Mouse (Mus musculus) induced T-regulatory cell, adult 2 months (primary cell): Measurements from ENCODE around the gene Aldh1a2.
A peak's percentile ranks its signal among the peaks of the same experiment; 100 is the strongest.

Experiments
- DNase-seq: peaks from one replicate; pipeline ENCODE4 v3.0.0-alpha.2; 2012; ENCODE audit warnings: low read depth

Gene Aldh1a2

DNA sequence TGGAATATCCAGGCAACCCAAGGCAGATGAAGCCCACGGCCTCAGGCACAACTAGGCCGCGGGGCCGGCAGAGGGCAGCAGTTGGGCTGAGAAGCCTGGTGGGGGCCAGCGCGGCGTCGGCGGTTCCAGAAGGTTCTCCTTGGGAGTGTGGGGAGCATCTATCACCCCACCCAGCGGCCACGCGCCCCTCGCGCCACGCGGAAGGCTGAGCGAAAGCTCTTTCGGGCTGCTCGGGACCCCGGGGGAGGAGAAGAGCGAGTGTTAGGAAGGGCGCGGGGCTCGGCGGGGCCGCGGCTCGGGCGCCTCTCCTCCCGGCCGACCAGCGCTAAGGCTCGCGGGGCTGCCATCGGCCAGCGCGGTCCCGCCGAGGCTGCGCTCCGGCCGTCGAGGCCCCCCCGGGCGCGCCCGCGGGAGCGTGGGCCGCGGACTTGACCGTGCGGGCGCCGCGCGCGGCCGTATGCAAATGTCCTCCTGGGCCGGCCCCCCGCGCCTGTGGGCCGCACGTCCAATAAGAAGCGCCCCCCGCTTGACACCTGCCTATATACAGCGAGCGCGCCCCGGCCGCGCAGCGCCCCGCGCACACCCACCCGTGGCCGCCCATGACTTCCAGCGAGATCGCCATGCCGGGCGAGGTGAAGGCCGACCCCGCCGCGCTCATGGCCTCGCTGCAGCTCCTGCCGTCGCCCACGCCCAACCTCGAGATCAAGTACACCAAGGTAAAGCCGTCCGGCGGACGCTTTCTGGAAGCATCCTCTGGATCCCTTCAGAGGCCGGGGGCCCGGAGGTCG lies at the start of gene Aldh1a2:
TSS of gene Aldh1a2 (plus strand) at position 542 of the 788 bp plus-strand sequence.
- DNase-seq = peak; percentile 40

DNA sequence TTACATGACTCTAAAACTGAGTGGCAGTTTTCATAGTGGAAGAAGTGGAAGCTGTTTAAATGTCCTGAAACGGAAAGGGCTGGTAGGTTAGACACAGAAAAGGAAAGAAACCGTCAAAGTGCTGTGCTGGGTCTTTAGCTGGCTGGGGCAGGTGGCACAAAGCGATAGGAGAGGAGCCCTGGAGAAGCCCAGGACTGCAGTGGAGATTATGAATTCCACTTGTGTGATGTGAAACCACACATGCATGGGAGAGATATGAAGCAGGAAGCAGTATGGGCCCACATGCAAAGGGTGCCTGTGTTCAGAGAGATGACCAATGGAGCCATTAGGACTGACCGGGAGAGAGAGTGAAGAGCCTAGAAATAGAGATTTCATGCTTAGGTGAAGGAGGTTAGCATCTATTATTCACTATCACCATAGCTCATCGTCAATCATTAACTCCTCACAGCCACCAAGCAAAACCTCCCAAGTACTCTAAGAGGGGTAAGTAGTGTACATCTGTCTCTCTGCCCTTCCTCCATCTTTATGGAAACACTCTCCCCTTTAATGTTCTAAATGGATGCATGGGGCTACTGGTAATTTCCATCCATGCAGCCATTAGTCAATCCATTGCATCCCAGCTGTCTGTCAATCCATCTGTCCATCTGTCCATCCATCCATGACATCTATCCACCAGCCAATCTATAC lies 49.4 kb upstream of the Aldh1a2 start:
- DNase-seq = no peak

DNA sequence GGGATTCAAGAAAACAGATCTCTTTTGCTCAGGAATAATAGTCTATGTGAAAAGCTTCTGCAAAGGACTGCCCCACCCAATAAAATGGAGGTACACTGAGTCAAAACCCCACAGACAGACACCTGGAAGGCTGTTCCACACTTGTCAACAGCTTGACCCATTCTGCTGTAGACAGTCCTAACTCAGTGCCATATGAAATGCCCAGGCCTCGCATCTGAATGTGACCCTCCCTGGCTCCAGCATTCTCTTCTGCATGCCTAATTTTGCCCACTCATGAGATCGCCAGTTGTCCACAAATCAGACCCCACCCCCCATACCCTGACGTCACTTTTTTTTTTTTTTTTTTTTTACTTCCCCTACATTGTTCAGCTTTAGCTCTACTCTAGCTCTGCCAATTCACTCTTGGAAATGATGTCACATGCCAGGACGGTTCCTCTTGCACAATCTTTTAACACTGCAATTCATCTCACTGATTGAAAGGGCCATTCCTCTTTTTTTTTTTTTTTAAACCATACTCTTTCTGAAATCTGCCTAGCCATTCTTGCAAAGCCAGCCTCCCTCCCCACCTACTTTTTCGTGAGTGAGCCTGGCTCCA lies 48.6 kb upstream of the Aldh1a2 start:
- DNase-seq = no peak

DNA sequence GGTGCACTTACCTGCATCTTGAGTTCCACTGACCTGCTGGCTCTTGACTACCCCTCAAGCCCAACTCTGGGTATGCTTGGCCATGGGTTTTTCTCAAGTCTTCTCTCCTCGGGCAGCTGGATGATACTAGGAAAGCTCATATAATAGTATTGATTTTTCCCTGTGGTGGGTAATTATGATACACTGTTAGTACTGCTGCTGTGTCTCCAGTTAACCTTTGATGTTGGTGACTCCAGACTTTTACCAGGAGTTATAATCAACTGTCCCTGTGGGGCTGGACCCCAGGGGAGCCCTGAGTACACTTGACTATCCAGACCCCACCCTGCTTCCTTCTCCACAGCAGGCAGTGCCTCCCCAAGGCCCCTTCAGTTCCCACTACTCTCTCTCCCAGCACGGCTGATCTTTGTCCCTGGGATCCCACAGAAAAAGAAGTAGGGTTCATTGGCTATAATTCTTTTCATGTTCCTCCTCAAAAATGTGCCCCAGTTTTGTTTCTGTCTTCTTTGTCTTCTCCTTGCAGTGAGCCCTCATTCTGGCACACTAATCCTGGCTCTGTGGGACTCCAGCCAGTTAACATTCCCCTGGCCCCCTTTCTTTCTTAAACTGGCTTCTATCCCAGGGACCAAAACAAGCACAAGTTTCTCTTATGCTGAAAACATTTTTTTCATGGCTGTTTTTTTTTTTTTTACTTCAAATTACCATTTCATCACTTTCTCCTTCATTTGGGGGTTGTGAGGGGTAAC lies 47.9 kb upstream of the Aldh1a2 start:
- no peak for DNase-seq

DNA sequence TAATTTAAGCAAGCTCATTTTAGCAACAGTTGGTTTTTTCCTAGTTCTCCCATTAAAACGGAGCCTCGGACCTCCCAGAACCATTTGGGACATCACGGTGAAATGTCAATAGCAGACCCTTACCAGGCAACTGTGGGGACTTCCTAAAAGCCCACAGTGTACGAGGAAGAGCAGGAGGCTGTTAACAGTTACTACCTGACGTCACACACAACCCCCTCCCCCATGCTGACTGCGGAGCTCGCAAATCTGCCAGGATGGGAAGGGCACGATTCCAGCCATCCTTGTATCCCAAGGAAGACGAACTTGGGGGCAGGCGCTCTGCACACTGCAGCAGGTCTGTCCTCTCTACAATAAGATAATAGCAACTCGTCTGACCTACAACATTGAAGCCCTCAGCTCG lies 47.1 kb upstream of the Aldh1a2 start, which contains the start of gene Aqp9:
TSS of gene Aqp9 (minus strand) at position 172 of the 400 bp plus-strand sequence.
- DNase-seq = no peak

DNA sequence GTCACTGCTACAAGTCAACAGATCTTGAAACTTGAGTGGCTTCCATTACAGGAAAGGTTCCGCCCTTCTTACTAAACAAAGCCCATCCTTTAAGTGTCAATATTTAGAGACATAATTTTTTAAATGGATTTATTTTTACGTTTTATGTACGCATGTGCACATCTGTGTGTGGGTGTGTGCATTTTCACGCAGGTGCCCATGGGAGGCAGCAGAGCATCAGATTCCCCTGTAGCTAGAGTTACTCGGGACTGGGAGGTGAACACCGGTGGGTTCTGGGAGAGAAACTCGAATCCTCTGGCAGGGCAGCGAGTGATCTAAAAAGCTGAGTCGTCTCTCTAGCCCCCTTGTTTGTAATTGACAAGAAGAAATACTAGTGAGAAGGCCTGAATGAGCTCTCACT lies 42.1 kb upstream of the Aldh1a2 start:
- no peak for DNase-seq

DNA sequence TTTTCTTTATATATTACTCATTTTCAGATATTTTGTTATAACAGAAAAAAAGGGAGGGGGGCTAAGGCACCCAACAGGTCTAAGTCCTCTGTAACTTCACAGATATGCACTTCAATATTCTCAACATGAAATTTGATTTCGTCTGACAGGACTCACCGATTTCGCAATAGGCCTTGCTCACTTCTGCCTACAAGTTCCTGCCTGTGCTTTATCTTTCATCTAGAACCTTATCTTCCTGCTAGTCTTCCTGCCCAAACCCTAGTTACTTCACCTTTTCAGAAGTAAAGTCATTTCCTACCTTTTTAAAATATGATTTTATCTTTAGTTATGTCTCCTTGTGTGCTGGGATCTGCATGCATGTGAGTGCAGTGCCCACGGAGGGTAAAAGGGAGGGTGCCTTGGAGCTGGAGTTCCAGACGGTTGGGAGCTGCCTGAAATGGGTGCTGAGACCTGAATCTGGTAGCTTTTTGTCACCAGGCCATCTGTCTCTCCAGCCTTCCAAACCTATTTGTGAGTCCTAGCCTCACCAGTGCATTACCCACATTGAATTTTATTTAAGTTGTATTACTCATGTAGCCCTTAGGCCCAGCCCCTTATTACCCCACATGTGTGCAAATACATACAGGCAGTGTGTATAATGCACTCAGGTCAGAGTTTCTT lies 41.1 kb upstream of the Aldh1a2 start:
- DNase-seq = no peak

DNA sequence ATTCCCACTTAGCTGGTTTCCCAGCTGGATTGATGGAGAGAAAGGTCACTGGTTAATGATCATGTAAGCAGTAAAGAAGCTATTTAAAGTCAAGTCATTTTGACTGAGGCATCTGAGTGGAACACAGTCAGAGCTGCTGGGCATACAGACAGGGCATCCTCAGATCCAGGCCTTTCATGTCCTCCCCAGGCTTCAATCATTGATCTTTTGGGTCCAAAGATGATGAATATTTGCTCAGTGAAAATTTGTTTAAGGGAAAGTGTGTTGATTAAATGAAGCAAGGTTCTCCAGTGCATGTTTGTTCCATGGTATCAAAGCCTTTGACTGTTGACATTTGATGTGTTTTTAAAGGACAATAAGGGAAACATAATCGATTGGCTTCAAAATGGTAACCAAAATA lies 39.9 kb upstream of the Aldh1a2 start:
- DNase-seq = no peak

DNA sequence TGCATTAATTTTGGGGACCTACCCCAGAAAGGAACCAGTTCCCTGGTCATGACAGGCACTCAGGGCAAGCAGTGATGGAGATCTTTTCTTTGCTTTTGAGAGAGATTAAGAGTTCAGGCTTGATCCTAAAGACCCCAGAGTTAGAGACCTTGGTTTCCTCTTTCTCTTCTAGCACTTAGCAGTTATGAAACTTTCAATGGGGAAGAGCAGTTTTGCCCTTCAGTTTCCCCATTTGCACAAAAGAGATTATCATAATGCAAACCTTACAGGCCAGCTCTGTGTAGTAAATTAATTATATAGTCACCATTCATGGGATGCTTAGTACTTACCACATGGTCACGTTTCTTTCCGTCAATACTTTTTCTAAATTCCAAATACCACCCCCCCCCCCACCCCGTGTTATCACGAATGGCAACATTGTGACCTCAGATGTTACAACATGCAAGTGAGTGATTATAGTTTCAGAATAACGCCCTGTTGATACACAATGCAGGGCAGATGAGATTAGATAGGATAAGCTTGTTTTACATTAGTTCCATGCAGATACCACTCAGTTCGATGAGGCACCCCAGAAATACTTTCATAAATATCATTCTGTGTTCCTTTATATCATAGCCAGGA lies 36.2 kb upstream of the Aldh1a2 start:
- no peak for DNase-seq

DNA sequence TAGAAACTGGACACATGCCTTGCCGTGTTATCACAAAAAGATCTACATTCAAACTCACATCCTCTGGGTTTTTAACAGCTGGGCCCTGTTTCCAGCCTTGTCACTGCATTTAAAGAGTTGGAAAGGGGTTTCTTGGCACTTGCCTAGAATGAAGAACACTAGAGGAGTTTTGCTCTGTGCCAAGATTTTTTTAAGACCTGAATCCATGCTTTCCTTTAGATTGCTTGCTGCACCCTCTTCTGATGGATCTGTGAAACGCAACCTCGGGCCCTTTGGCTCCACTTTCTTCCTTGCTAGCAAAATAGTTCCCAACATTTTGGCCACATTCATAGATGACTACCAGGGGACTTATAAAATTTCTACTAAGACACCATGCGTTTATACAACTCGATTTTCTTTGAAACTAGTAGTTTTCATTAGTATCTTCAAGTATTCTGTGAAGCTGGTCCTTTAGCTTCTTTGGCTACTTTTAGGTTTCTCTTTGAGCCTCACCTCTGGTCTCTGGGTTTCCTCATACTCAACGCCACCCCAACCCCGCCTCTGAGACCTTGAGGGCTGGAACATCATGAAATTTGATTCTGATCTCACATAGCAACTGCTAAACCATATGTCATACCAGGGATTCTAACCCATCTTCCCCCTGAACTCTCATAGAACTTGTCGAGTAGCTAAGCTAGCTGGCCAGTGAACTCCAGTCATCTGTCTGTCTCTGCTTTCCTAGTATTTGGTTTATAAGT lies 35.5 kb upstream of the Aldh1a2 start:
- no peak for DNase-seq

DNA sequence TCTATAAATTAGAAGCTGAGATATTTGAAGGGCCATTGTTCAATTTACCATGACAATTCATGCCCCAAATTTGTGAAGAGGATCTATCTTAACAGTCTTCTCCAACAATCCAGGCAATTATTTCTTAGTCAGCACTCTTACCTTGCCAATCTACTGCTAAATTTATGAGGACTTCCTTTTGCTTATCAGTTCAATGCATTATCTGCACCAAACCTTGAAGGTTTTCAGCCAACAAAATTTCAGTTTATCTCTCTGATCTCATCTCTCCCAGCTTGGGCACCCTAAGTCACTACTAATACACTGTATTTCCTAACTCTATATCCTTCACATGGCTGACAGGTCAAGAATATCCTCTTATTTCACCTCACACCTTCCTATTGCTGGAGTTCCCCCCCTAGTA lies 30.3 kb upstream of the Aldh1a2 start:
- no peak for DNase-seq

DNA sequence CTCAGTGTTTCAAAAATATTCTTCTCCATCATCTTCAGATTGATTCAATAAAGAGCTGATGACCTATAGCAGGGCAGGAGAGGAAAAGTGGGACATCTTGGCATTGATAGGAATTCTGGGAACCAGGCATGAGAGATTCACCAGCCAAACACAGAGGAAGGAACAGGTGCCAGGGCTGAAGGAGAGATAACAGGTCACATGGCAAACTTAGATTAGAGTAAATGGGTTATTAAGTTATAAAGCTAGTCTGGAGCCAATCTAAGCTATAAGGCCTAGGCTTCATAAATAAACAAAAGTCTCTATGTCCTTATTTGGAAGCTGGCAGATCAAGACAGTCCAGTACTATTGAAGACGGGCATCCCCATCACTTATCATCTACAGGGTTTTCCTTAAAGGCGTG lies 29.8 kb upstream of the Aldh1a2 start:
- DNase-seq = no peak

DNA sequence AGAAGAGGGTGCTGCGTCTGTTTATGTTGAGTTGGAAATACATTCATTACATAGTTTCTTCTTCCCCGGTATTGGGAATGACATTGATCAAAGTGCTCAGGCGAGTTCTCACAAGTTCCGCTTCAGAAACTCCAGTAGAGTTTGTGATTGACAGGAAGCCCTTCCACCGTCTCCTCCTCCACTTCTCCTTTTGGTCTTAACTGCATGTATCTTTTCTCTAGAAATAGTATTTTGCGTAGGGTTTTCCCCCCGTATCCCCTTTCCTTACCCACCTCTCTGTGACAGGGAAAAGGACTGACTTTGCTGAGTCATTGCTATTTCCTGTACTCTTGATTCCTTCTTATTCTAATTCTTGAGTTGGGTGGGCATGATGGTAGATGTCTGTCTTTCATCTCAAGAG lies 28.2 kb upstream of the Aldh1a2 start:
- DNase-seq = no peak

DNA sequence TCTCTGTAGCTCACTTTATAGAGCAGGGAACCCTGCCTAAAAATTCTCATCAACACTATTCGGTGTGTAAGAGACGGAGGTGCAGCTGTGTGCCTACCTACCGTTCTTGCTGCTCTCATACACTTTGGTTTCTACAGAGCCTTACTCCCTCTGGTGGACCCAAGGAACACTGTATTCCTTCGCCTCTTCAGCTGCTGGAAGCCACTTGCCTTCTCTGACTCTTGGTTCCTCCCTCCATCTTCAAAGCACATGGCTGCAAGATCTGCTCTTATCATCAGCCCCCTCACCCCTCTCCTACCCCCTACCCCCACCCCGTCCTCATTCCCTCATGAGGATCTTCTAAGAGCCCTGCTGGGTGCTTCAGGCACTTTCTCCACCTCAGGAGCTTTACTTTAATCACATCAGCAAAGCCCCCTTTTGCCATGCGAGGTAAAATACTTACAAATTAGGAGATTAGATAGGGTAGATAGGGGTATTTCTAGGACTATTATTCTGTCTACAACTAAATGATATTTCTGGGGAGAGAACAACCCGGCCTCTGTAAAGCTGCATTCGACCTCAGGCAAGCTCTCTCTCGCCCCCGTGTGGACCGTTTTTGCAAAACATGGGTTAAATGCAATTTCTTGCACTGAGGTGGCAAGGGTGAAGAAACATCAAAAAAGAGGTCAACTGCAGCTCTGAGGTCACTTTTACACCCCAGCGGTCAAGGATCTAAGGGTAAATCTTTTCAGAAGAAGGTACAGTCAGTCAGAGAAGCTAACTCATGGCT lies 26.8 kb upstream of the Aldh1a2 start:
- peak; percentile 69 for DNase-seq

DNA sequence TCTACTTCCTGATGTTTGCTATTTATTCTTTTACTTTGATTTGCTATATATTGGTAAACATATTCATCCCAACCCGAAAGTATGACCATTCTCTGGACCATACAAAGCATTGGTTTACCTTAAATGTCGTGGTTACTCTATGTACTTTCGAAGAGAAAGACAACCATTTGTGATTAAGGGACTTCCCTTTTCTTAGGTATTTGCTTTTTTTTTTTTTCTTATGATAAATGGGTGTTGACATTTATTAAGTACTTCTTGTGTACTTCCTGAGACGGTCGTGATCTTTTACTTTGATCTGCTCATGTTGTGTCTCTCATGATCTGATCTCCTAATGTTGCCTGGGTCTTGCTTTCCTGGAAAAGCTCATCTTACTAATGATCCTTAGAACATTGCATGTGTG lies 16.8 kb upstream of the Aldh1a2 start:
- no peak for DNase-seq

DNA sequence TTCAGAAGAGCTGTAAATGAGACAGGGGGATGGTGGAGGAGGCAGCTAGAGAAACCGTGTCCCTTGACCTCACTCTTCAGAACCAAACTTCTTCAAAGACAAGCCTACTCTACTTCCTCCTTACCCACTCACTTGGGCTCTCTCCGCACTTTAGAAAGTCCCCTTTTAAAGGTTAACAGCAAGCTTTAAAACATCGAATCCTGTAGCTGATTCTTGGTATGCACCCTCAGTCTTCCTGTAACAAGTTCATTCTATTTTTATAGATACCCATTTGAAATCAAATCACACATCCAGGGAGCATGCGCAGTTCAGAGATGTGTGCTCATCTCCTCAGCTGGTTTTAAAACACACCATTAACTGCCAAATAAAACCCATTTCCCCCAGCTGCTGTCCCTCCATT lies 13.3 kb upstream of the Aldh1a2 start:
- DNase-seq = peak; percentile 47

DNA sequence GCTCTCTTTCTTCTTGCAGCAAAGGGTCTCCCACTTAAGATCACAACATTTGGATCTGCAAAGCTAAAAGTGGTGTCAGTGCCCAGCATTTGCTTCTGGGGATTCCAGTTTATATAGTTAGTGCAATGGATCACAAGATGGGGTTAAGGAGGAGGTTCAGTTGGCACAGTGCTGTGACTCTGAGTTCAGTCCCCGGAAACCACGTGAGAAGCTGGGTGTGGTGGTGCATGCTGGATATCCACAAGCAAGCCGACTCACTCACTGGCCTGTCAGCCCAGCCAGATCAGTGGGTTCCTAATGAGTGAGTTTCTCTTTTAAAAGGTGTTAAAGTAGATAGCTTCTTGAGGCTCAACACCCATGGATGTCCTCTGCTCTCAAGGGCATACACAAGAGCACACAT lies 6.3 kb upstream of the Aldh1a2 start:
- DNase-seq = no peak

DNA sequence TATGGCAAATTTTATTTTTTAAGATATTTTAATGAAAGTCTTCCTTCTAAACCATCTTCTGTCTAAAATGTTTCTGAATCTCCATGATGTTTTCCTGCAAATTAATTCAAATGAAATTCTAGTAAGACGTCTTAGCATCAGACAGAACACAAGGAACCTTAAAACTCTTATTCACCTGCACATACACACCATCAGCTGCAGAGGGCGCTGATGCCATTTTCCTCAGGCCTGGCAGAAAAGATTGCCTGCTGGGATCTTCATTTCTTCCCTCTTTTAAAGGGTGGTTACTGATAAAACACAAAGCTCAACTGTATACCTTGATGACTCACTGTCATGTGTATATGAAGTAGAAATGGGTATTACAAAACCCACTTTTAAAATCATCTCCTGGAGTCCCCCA lies 4.7 kb upstream of the Aldh1a2 start:
- peak; percentile 47 for DNase-seq

DNA sequence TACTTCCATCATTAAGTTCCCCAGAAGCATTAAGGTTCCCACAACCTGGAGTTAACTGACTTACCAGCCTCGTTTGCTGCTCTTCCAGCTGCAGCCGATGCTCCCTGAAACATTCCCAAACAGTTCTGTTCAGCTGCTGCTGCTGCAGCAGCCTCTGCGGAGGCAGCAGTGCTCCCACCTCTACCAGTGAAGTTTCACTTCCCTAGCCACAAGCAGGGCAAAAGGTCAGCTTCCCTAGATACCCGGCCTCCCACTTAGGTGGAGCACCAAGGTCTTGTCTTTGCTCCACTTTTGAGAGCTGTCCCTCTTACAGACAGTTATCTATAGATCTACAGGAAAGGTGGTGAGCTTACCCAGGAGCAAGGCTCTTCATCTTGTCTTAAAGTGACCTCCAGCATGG lies 2.0 kb upstream of the Aldh1a2 start:
- DNase-seq = no peak
